Mouse (Mus musculus) brain, adult 10 weeks (tissue): ENCODE results near the gene Degs2. TPM values are rescaled to one million over a fixed set of nuclear protein-coding genes. Genes with fewer than 3 reads are reported as not detected.

ENCODE experiments used
- polyA plus RNA-seq: library from polyadenylated mRNA; stranded (reverse); fragments of 350-450 nt; fragmentation: Illumina TruSeq; extraction: RNeasy Lipid Tissue Mini Kit (QIAGEN cat#74804); gene quantifications from one replicate; pipeline ENCODE4 v1.2.3, GENCODE M21; 2015; ENCODE audit warnings: low read depth, low replicate concordance

Degs2 gene
- 5.4 TPM for polyA plus RNA-seq

GRCm38 (mm10) chr12:108702185-108702584, at the start of gene Degs2:
Degs2 (minus strand) TSS chr12:108702315.

Other genes starting within 250 kb of the Degs2 start
- gene Evl, start 147.6 kb downstream of the Degs2 start, polyA plus RNA-seq: 156 TPM
- 30.6 TPM for gene Yy1, start 90.7 kb upstream of the Degs2 start, polyA plus RNA-seq
- gene Slc25a29, start 133.6 kb upstream of the Degs2 start, polyA plus RNA-seq: 13.8 TPM
- gene Slc25a47, start 133.7 kb upstream of the Degs2 start, polyA plus RNA-seq: 7.7 TPM
- gene Wdr25, start 191.3 kb upstream of the Degs2 start, polyA plus RNA-seq: 8.4 TPM
- gene Wars, start 191.9 kb upstream of the Degs2 start, polyA plus RNA-seq: 77.5 TPM